Mouse (Mus musculus) liver, embryonic 11.5 days (tissue): Measurements from ENCODE around the gene Il4ra. TPM values are rescaled to one million over a fixed set of nuclear protein-coding genes. Genes with fewer than 3 reads are reported as not detected.

Source experiments
- ATAC-seq: fragments of 200-750 bp; cut with Nextera tagmentation; replicated peaks from 2 replicates; pipeline ENCODE4 v1.8.0; 2017; ENCODE audit warnings: moderate number of reproducible peaks, mild to moderate bottlenecking, moderate TSS enrichment, moderate library complexity; ENCODE audit not compliant: low FRiP score
- DNase-seq: peaks from one replicate; pipeline ENCODE4 v3.0.0-alpha.2; 2017; ENCODE audit warnings: low spot score
- H3K27ac ChIP-seq: fragments of 300-500 bp; sonication (generic); 2 replicates; pipeline ENCODE4 v1.5.1; 2014; ENCODE audit warnings: mild to moderate bottlenecking, low read depth, low read length, control low read depth
- H3K27me3 ChIP-seq: fragments of 300-500 bp; sonication (generic); replicated peaks from 2 replicates; pipeline ENCODE4 v1.6.1; 2014; ENCODE audit warnings: low read length, mixed read lengths; ENCODE audit not compliant: control insufficient read depth, insufficient read depth
- H3K36me3 ChIP-seq: fragments of 300-500 bp; sonication (generic); 2 replicates; pipeline ENCODE4 v1.6.1; 2014; ENCODE audit warnings: mild to moderate bottlenecking, low read length, moderate library complexity, mixed read lengths; ENCODE audit not compliant: control insufficient read depth, insufficient read depth
- H3K4me1 ChIP-seq: fragments of 300-500 bp; sonication (generic); replicated peaks from 2 replicates; pipeline ENCODE4 v1.6.1; 2014; ENCODE audit warnings: low read length, mixed read lengths; ENCODE audit not compliant: control insufficient read depth, insufficient read depth
- H3K4me2 ChIP-seq: fragments of 300-500 bp; sonication (generic); 2 replicates; pipeline ENCODE4 v1.6.1; 2014; ENCODE audit warnings: mild to moderate bottlenecking, control low read depth, moderate library complexity
- H3K4me3 ChIP-seq: fragments of 300-500 bp; sonication (generic); 2 replicates; pipeline ENCODE4 v1.5.1; 2014; ENCODE audit warnings: low read depth, low read length, control low read depth
- H3K9ac ChIP-seq: fragments of 300-500 bp; sonication (generic); 2 replicates; pipeline ENCODE4 v1.6.1; 2014; ENCODE audit warnings: low read depth, low read length, control low read depth
- H3K9me3 ChIP-seq: fragments of 300-500 bp; sonication (generic); 2 replicates; pipeline ENCODE4 v1.6.1; 2016; ENCODE audit warnings: low read length, inconsistent platforms, mixed read lengths; ENCODE audit not compliant: control insufficient read depth
- WGBS: fragments of 180-500 bp; shearing (Covaris S2); extraction: QIAGEN DNeasy Blood & Tissue Kit; methylation state at CpG from one replicate; pipeline ENCODE4 v1.1.7; 2014; 5-methylcytosine and 5-hydroxymethylcytosine counted together
- polyA plus RNA-seq: library from polyadenylated mRNA; unstranded; fragments of >200 nt; fragmentation: Nextera tagmentation; extraction: Ambion mirVana; gene quantifications from 2 replicates; pipeline ENCODE4 v1.2.1, GENCODE M21; 2014

The Il4ra gene
- polyA plus RNA-seq = 4.4 and 5.3 TPM in 2 replicates

DNA sequence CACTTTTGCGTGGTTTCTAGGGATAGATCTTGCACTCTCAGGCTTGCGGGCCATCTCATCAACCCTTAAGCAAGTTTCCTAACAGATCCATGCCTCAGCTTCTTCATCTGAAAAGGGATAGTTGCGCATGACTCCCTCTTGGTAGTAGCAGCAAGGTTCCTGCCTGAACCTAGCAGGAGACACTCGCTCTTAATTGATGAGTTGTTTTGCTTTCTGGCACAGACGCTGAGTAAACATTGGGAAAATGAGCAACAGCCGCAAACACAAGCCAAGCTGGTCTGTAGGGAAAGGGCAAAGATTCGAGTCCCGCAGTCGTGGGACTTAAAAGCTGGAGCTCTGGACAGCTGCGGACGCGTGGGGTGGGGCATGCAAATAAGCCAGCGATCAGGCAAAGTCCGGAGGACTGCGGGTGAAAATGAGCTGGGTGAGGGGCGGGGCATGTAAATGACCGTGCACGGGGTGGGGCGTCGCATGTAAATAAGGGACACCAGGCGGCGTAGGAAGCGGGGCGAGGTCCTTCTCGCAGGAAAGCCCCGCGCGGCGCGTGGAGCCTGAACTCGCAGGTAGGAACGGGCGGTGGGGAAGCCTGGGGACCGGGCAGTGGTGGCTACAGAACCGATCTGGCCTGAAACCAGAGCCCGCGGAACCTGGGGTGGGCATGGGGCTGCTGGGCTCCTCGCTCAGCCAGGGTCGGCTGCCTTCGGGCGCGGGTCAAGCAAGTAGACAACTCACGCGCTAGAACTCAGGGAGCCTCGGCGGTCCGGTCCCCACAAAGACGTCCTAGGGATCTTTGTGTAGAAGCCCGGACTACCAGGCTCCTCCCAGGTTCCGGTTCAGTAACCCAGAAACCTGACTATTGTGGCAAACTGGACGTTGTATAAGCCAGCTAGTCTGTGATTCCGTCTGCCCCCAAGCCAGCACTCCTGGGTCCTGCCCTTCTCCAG lies at the start of gene Il4ra:
TSS of gene Il4ra (plus strand) at position 355 of the 944 bp plus-strand sequence.
- H3K9ac ChIP-seq = peak within 1 kb of the TSS; percentile 69
- ATAC-seq (peak; percentile 92), DNase-seq (peak; percentile 86)
- 2% methylated on average over 52 of the region's 52 CpGs for WGBS
- H3K4me1 ChIP-seq = peaks cover 37% of the 10 kb centered on the region
- peak within 1 kb of the TSS; percentile 64 for H3K4me3 ChIP-seq
- H3K36me3 ChIP-seq = no peaks in the 10 kb centered on the region
- H3K27me3 ChIP-seq = peaks cover 4% of the 10 kb centered on the region
- peak within 1 kb of the TSS; percentile 21; the same call in 1 of the 2 replicates for H3K27ac ChIP-seq
- no peaks in the 10 kb centered on the region for H3K9me3 ChIP-seq
- peak within 1 kb of the TSS; percentile 86 for H3K4me2 ChIP-seq

DNA sequence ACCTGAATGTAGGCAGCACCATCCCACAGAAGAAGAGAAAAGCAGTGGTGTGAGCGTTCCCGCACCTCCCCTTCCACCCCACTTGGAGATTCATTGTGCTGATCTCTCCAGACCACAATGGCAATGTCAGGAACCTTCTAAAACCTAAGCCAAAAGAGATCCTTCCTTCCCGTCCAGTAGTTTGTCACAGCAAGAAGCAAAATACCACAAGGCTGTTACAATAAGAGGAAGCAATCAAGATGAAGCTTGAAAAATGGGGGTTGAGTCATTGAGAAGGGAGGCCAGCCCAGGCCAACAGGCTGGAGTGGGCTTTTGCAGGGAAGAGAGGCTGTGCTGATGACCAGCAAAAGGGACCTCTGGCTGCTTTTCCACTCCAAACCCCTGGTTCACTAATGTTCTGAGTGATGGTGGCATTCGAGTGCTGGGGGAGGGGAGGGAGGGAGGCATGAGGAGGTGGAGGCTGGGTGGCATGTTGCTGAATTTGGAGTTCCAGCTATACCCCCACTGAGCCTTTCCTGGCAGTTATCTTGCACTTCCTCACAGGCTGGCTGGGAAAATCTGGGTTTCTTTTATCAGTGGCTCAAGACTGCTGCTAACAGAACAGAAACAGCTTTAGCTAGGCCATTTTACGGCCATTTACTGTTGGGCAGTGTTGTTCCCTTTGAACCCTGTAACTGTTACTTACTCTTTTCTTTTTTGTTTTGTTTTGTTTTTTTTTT lies 48.4 kb upstream of the Il4ra start:
- WGBS = 46% methylated on average over 5 of the region's 5 CpGs
- Histone ChIP-seq H3K9ac (no peak overlapping the region), H3K4me1 (peaks cover 7% of the 10 kb centered on the region), H3K4me3 (no peak overlapping the region), H3K27ac (no peak overlapping the region), H3K9me3 (no peaks in the 10 kb centered on the region), H3K36me3 (no peaks in the 10 kb centered on the region), H3K4me2 (no peak overlapping the region), H3K27me3 (no peaks in the 10 kb centered on the region)
- ATAC-seq = no peak
- no peak for DNase-seq

DNA sequence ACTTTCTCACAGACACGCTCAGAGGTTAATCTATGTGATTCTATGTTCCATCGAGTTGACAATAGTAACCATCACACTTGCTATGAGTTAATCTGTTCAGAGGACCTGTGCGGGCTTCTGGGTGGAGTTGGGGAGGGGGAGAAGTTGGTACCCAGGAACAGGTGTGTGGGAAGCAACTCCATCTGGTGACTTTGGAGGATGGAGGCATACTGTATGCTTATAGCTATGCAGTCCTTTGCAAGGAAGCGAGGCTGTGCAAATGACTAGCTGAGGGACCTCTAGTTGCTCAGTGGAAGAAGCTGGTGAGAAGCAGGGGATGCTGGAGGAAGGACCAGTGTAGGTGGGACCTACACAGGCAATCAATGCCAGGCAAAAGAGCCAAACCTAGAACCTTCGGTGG lies 47.3 kb upstream of the Il4ra start:
- Histone ChIP-seq H3K9me3 (no peaks in the 10 kb centered on the region), H3K36me3 (no peaks in the 10 kb centered on the region), H3K27me3 (no peaks in the 10 kb centered on the region), H3K4me3 (no peak overlapping the region), H3K27ac (no peak overlapping the region), H3K4me2 (no peak overlapping the region), H3K9ac (no peak overlapping the region), H3K4me1 (peaks cover 7% of the 10 kb centered on the region)
- no peak for ATAC-seq
- DNase-seq = no peak
- 83% methylated on average over 5 of the region's 5 CpGs for WGBS

DNA sequence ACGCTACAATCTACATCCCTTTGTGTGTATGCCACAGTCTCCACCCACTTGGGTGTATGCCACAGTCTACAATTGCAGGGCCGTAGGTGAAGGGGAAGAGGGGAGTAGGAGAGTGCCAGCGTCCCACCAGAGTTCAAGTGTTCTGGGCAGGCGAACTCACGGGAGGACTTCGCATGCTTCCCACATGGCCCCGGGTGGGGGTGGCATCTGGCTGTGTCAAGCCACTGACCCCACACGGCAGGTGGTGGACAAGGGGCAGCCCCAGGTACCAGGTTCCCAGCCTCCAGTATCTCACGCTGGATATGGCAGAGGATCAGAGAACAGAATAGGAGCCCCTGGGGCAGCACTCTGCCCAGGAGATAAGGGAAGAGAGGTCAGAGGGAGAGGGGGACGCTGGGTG lies 46.4 kb upstream of the Il4ra start:
- Histone ChIP-seq H3K27me3 (no peaks in the 10 kb centered on the region), H3K4me1 (no peaks in the 10 kb centered on the region; the same call in 1 of the 2 replicates), H3K36me3 (no peaks in the 10 kb centered on the region), H3K4me3 (no peak overlapping the region), H3K27ac (no peak overlapping the region), H3K4me2 (no peak overlapping the region), H3K9ac (no peak overlapping the region), H3K9me3 (no peaks in the 10 kb centered on the region)
- 84% methylated on average over 10 of the region's 10 CpGs for WGBS
- ATAC-seq (no peak), DNase-seq (no peak)

DNA sequence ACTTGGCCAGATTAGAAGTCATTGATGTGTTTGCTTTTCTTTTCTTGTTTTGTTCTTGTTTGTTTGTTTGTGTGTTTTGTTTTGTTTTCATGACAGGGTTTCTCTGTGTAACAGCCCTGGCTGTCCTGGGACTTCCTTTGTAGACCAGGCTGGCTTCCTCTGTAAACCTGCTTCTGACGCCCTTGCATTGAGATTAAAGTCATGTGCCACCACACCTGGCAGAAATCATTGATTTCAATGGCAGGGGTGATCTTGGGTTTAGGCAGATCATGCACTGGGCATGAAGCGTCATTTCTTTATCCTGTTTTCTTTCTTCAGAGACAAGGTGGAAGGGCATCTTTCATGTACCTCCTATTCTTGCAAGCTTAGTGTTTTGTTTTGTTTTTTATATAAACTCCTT lies 44.6 kb upstream of the Il4ra start:
- Histone ChIP-seq H3K9ac (no peak overlapping the region), H3K27ac (no peak overlapping the region), H3K4me3 (no peak overlapping the region), H3K27me3 (no peaks in the 10 kb centered on the region), H3K9me3 (no peaks in the 10 kb centered on the region), H3K4me2 (no peak overlapping the region), H3K36me3 (no peaks in the 10 kb centered on the region), H3K4me1 (no peaks in the 10 kb centered on the region)
- ATAC-seq (no peak), DNase-seq (no peak)
- 81% methylated on average over 2 of the region's 2 CpGs for WGBS

DNA sequence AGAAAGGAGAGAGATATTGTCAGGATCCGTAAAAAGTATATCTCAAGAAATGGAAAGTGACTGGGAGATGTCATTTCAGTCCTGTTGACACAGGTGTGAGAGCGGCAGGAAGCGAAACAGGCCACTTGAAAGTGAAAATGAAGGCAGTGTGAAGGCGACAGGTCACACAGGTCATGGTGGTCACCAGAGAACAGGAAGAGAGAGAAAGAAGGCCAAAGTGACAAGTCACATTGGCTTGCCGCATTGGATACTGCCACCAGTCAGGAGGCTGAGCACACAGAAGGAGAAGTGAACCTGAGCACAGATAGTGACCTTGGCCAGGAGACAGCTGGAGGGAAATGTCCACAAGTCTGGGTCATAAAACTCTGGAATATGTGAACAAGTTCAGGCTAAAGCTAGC lies 40.5 kb upstream of the Il4ra start:
- DNase-seq = no peak
- peaks cover 18% of the 10 kb centered on the region for H3K4me1 ChIP-seq
- H3K9ac ChIP-seq = no peak overlapping the region
- H3K27ac ChIP-seq = no peak overlapping the region
- no peaks in the 10 kb centered on the region for H3K9me3 ChIP-seq
- H3K36me3 ChIP-seq = no peaks in the 10 kb centered on the region
- H3K27me3 ChIP-seq = no peaks in the 10 kb centered on the region
- WGBS = 78% methylated on average over 5 of the region's 5 CpGs
- no peak for ATAC-seq
- no peak overlapping the region for H3K4me3 ChIP-seq
- H3K4me2 ChIP-seq = no peak overlapping the region

- Histone ChIP-seq H3K27me3 (no peaks in the 10 kb centered on the region), H3K4me3 (no peak overlapping the region), H3K27ac (no peak overlapping the region), H3K4me2 (no peak overlapping the region), H3K36me3 (no peaks in the 10 kb centered on the region), H3K4me1 (peaks cover 22% of the 10 kb centered on the region), H3K9ac (no peak overlapping the region), H3K9me3 (no peaks in the 10 kb centered on the region)
- DNase-seq (no peak), ATAC-seq (no peak)
- 57% methylated on average over 2 of the region's 2 CpGs for WGBS
These were observed 40.1 kb upstream of the Il4ra start for GRCm38 (mm10) chr7:125511852-125512251.

DNA sequence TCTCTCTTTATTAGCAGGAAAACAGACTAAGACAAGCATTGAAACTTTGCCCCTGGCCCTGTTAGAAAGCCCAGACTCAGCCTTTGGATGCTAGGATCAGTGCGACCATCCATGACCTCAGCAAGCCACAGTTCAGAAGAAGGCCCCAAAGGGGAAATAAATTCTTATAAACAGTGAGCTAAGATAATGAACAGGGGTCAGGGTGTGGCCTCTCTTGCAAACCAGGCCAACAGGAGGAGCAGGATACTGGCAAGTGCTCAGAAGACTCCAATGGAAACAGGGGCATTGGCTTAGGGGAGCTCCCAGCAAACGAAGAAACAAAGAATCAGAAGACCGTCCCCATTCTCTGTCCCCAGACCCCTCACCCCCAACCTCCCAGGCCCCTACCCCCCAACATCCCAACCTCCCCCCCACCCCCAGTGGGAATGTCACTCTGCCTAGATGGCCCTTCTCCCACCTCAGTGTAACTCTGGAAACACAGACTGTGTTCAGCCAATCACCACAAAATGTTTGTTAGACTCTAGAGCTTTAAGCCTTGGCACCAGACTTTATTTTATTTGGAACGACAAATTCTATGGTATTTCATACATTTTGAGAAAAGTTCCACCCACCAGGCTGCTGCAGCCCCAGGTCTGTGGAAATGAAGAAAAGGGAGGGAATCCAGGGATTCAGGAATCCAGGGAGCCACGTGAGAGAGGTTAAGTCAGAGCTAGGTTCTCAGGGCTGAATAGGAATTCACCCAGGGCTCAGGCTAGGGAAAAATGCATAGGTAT lies 36.7 kb upstream of the Il4ra start:
- no peak overlapping the region for H3K4me3 ChIP-seq
- no peak overlapping the region for H3K9ac ChIP-seq
- no peaks in the 10 kb centered on the region for H3K9me3 ChIP-seq
- DNase-seq (no peak), ATAC-seq (peak; percentile 56)
- H3K27ac ChIP-seq = no peak overlapping the region
- H3K36me3 ChIP-seq = no peaks in the 10 kb centered on the region
- H3K4me1 ChIP-seq = peaks cover 35% of the 10 kb centered on the region
- H3K27me3 ChIP-seq = no peaks in the 10 kb centered on the region
- WGBS = 69% methylated on average over 5 of the region's 5 CpGs
- no peak overlapping the region for H3K4me2 ChIP-seq
